Mouse (Mus musculus) midbrain, embryonic 12.5 days (tissue): ENCODE results near the gene Pfkp. TPM values are rescaled to one million over a fixed set of nuclear protein-coding genes. Genes with fewer than 3 reads are reported as not detected.

Experiments used
- ATAC-seq: fragments of 200-750 bp; cut with Nextera tagmentation; 2 replicates; pipeline ENCODE4 v1.8.0; 2017; ENCODE audit warnings: low read depth, moderate TSS enrichment, moderate library complexity; ENCODE audit not compliant: low FRiP score
- H3K27ac ChIP-seq: fragments of 300-500 bp; sonication (generic); replicated peaks from 2 replicates; pipeline ENCODE4 v1.5.1; 2016; ENCODE audit warnings: mild to moderate bottlenecking
- H3K27me3 ChIP-seq: fragments of 300-500 bp; sonication (generic); 2 replicates; pipeline ENCODE4 v1.6.1; 2016; ENCODE audit warnings: mild to moderate bottlenecking
- H3K36me3 ChIP-seq: fragments of 300-500 bp; sonication (generic); 2 replicates; pipeline ENCODE4 v1.6.1; 2016
- H3K4me1 ChIP-seq: fragments of 300-500 bp; sonication (generic); 2 replicates; pipeline ENCODE4 v1.6.1; 2016
- H3K4me2 ChIP-seq: fragments of 300-500 bp; sonication (generic); replicated peaks from 2 replicates; pipeline ENCODE4 v1.6.1; 2016; ENCODE audit warnings: mild to moderate bottlenecking, moderate library complexity
- H3K4me3 ChIP-seq: fragments of 300-500 bp; sonication (generic); 2 replicates; pipeline ENCODE4 v1.5.1; 2016; ENCODE audit warnings: mild to moderate bottlenecking
- H3K9ac ChIP-seq: fragments of 300-500 bp; sonication (generic); replicated peaks from 2 replicates; pipeline ENCODE4 v1.6.1; 2016; ENCODE audit warnings: mild to moderate bottlenecking, moderate library complexity
- H3K9me3 ChIP-seq: fragments of 300-500 bp; sonication (generic); 2 replicates; pipeline ENCODE4 v1.6.1; 2016; ENCODE audit warnings: mild to moderate bottlenecking
- WGBS: fragments of 180-500 bp; shearing (Covaris S2); methylation state at CpG from one replicate; pipeline ENCODE4 v1.1.7; 2016; 5-methylcytosine and 5-hydroxymethylcytosine counted together
- polyA plus RNA-seq: library from polyadenylated mRNA; unstranded; fragments of >200 nt; fragmentation: Nextera tagmentation; extraction: Ambion mirVana; gene quantifications from 2 replicates; pipeline ENCODE4 v1.2.1, GENCODE M21; 2016

Pfkp gene
- polyA plus RNA-seq, result 46.3 and 48.6 TPM in 2 replicates

DNA sequence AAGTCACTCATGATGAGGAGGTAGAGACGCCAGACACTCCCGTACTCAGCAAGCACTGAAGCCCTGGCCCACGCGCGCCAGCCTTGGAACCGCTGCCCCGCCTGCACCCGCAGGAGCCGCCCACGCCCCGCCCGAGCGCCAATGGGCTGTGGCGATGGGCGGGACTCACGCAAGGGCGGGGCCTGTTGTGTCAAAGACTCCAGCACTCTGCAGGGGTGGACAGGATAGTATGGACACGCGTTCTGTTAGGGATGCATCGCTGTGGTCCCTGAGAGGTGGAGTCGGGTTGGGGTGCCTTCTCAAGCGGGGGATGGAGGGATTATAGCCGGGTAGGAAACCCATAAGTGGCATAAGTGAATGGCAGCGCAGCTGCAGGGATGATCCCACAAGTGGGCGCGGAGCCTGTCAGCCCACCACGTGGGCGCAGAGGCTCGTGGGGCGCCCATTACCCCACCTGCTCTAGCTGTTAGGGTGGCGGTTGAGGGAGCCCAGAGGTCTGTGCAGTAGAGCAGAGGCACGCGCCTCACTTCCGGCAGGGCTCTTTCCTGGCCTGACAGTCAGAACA, at the start of gene Pfkp:
Pfkp (minus strand) TSS at position 109 of the 565 bp plus-strand sequence.
- peak within 1 kb of the TSS; percentile 100 for H3K4me2 ChIP-seq
- WGBS, result 2% methylated on average over 34 of the region's 34 CpGs
- peak within 1 kb of the TSS; percentile 58 for H3K9ac ChIP-seq
- peak; percentile 97 for ATAC-seq
- peaks cover 12% of the 10 kb centered on the region; the same call in 1 of the 2 replicates for H3K27me3 ChIP-seq
- H3K9me3 ChIP-seq, result no peaks in the 10 kb centered on the region
- peak within 1 kb of the TSS; percentile 63 for H3K4me3 ChIP-seq
- H3K27ac ChIP-seq, result no peak within 1 kb of the TSS
- H3K36me3 ChIP-seq, result no peaks in the 10 kb centered on the region
- H3K4me1 ChIP-seq, result 0 out of 2 replicates have a peak, but pooled peaks cover 10% of the 10 kb centered on the region

DNA sequence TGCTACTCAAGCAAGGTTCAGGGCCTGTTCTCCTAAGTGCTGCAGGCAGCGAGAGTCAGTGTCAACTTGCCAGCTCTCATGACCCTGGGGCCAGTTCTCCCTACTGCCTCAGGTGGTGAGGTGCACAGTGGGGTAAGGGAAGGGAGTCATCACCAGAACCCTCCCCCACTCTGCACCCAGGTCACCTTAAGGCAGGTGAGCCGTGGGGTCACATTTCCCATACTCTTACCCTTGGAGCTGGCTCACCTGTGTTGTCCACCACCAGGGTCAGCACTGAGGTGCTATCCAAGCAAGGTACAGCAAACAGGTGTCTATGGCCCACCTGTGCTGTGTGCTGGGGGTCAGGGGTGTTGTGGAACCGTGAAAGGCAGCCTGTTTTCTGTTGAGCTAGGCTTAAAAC, 42.0 kb upstream of the Pfkp start:
- ATAC-seq, result 0 out of 2 replicates have a peak, but pooled peaks have one; percentile 5
- H3K4me2 ChIP-seq, result no peak overlapping the region
- H3K4me3 ChIP-seq, result no peak overlapping the region
- 76% methylated on average over 3 of the region's 3 CpGs for WGBS
- H3K27me3 ChIP-seq, result no peaks in the 10 kb centered on the region
- no peak overlapping the region for H3K27ac ChIP-seq
- no peak overlapping the region for H3K9ac ChIP-seq
- H3K36me3 ChIP-seq, result no peaks in the 10 kb centered on the region
- no peaks in the 10 kb centered on the region for H3K9me3 ChIP-seq
- no peaks in the 10 kb centered on the region for H3K4me1 ChIP-seq

DNA sequence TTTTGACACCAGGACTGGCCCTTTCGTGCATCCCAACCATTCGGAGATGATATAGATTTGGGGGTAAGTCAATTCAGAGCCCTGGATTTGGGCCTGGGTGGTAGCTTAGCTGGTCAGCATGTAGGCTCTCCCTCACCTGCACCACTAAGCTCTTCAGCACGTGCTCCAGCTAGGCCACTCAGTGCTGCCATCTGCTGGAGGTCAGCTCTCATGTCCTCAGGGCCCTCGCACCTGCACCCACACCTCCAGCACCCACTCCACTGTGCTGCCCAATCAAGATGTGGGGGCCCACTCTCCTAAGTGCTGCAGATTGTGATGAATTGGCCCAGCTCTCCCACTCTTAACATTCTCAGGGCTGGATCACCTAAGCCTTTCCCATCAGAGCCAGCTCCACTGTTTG, 41.4 kb upstream of the Pfkp start:
- no peak overlapping the region for H3K4me2 ChIP-seq
- H3K27me3 ChIP-seq, result no peaks in the 10 kb centered on the region
- peak; percentile 67 for ATAC-seq
- WGBS, result 67% methylated on average over 4 of the region's 4 CpGs
- H3K4me3 ChIP-seq, result no peak overlapping the region
- no peaks in the 10 kb centered on the region for H3K9me3 ChIP-seq
- no peak overlapping the region for H3K27ac ChIP-seq
- no peaks in the 10 kb centered on the region for H3K36me3 ChIP-seq
- H3K9ac ChIP-seq, result no peak overlapping the region
- no peaks in the 10 kb centered on the region for H3K4me1 ChIP-seq

DNA sequence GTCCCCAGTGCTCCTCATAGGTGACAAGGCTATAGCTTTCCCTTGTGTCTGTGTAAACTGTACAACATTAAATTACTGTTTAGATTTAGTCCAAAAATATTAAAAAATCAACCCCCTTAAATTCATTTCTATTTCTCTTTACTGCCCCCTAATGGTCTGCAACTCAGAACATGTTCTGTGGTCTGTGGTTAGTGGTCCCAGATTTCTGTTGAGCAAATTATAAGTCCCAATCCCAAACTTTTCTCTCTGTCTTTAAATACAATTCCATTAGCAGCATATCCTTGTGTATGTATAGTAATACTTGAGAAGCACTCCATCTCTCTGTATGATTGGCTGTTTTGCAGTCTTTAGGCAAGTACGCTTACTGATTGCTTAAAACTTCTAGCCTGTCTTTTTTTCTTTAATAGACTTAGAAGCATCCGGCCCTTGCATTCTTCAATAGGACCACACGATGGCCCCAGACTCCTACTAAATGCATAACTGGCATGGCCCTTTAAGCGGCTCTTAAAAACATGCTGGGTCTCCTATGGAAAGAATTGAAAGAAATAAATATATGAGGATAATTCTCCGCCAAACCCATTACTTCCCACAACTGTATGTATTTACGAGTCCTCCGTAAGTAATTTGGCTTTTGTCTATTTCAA, 40.3 kb upstream of the Pfkp start:
- 55% methylated on average over 7 of the region's 7 CpGs for WGBS
- no peak overlapping the region for H3K4me2 ChIP-seq
- ATAC-seq, result peak; percentile 36; the same call in 1 of the 2 replicates
- H3K27me3 ChIP-seq, result no peaks in the 10 kb centered on the region
- no peak overlapping the region for H3K27ac ChIP-seq
- no peaks in the 10 kb centered on the region for H3K4me1 ChIP-seq
- no peaks in the 10 kb centered on the region for H3K9me3 ChIP-seq
- no peaks in the 10 kb centered on the region for H3K36me3 ChIP-seq
- no peak overlapping the region for H3K9ac ChIP-seq
- H3K4me3 ChIP-seq, result no peak overlapping the region

DNA sequence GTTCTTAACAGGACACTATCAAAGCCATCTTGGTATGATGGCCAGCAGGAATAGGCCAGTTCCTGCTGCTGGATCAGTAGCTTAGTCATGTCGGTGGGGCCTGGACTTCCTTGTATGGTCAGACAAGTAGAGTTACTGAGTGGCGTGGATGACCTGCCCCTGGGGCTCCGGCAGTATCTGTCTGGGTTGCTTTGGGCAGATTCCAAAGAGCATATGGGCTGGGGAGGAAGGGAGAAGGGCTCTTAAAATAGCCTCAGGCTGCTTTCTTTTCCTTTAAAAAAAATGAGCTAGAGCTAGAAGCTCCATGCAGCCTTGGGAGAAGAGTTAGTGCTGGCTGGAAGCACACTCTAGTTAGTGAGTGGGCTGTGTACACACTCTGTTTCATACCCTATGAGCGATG, 18.3 kb upstream of the Pfkp start:
- ATAC-seq, result no peak
- no peaks in the 10 kb centered on the region for H3K36me3 ChIP-seq
- H3K4me1 ChIP-seq, result no peaks in the 10 kb centered on the region
- no peak overlapping the region for H3K27ac ChIP-seq
- no peak overlapping the region for H3K4me2 ChIP-seq
- H3K4me3 ChIP-seq, result no peak overlapping the region
- 90% methylated on average over 4 of the region's 4 CpGs for WGBS
- no peaks in the 10 kb centered on the region for H3K9me3 ChIP-seq
- H3K9ac ChIP-seq, result no peak overlapping the region
- no peaks in the 10 kb centered on the region for H3K27me3 ChIP-seq

DNA sequence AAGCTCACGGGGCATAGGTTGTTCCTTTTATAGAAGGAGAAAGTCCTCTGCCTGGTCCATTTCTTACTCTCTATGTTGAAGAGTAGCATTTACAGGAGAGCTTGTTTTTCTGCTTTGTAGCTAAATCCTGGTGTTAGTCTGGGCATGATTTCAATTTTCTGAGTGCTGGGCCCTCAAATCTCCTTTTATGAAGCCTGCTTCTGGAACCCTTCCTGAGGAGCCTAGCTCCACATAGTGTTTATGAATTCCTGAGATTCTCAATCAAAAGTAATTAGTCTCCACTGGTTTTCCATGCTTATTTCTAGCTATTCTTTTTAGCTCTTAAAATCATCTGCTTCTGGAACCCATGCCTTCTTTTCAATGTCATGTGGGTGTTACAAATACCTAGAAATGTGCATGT, 16.9 kb upstream of the Pfkp start:
- H3K4me1 ChIP-seq, result no peaks in the 10 kb centered on the region
- no peak for ATAC-seq
- H3K27me3 ChIP-seq, result no peaks in the 10 kb centered on the region
- H3K36me3 ChIP-seq, result no peaks in the 10 kb centered on the region
- H3K27ac ChIP-seq, result no peak overlapping the region
- H3K4me3 ChIP-seq, result no peak overlapping the region
- no peaks in the 10 kb centered on the region for H3K9me3 ChIP-seq
- no peak overlapping the region for H3K4me2 ChIP-seq
- WGBS, result 57% methylated on average over 1 of the region's 1 CpGs
- no peak overlapping the region for H3K9ac ChIP-seq

DNA sequence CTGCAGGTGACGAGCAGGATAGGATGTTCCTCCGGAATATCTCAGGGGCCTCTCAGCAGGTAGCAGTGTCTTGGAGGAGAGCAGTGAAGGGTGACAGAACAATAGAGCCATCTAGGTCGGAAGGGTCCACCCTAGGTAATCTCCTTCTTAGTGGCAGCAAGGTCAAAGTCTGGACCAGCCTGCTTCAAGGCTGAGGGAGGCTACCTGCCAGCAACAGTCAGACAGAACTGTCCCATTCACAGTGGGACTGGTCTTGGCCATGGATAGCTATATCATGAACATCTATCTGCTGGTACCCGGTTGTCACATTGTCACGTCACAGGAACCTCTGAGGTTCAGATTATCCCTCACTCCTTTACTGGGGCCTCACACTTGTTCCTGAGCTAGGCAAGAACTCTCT, 15.6 kb upstream of the Pfkp start:
- H3K4me2 ChIP-seq, result no peak overlapping the region
- H3K27me3 ChIP-seq, result no peaks in the 10 kb centered on the region
- H3K27ac ChIP-seq, result no peak overlapping the region
- H3K9ac ChIP-seq, result no peak overlapping the region
- no peak overlapping the region for H3K4me3 ChIP-seq
- no peaks in the 10 kb centered on the region for H3K9me3 ChIP-seq
- no peaks in the 10 kb centered on the region for H3K36me3 ChIP-seq
- 64% methylated on average over 5 of the region's 5 CpGs for WGBS
- ATAC-seq, result no peak
- no peaks in the 10 kb centered on the region for H3K4me1 ChIP-seq

DNA sequence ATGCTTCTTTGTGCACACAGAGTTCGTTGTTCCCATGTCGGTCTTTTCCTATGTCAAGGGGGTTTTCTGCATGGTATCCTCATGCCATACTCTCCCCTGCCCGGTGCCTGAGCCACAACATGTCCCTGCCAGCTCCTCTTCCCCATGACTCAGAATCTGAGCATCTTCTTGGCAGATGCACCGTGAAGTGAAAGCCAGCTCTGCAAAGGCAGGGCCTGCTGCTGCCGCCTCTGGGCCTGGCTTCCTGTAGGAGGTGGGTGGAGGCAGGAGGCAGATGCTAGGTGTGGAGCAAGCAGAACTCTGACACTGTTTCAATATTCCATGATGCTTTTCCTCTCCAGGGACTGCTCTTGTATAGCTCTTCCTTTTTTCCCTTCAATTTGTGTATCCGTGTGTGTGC, 10.7 kb upstream of the Pfkp start:
- 81% methylated on average over 6 of the region's 6 CpGs for WGBS

DNA sequence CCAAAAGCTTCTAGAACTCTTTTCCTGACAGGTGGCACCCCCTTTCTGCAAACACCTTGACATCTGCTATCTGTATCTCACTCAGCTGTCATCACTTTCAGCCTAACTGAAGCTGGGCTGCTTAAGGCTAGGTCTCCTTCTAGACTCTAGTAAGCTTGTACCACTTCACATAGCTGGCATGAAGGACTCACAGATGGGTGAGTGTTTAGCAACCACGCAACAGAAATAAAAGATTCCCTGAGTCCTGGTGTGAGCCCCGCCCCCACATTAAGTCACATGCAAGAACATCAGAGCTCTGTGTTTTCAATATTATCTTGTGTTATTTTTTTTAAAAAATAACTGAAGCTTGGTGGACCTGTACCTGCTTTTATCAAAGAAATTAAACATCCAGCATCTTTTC, 8.7 kb upstream of the Pfkp start:
- no peaks in the 10 kb centered on the region for H3K4me1 ChIP-seq
- no peaks in the 10 kb centered on the region for H3K36me3 ChIP-seq
- no peaks in the 10 kb centered on the region for H3K9me3 ChIP-seq
- H3K27ac ChIP-seq, result no peak overlapping the region
- no peaks in the 10 kb centered on the region for H3K27me3 ChIP-seq
- ATAC-seq, result no peak
- no peak overlapping the region for H3K4me2 ChIP-seq
- H3K4me3 ChIP-seq, result no peak overlapping the region
- WGBS, result 84% methylated on average over 2 of the region's 2 CpGs
- no peak overlapping the region for H3K9ac ChIP-seq

More for the DNA sequence above, 10.7 kb upstream of the Pfkp start:
- Histone ChIP-seq H3K4me1 (no peaks in the 10 kb centered on the region), H3K4me2 (no peak overlapping the region), H3K9ac (no peak overlapping the region), H3K4me3 (no peak overlapping the region), H3K9me3 (no peaks in the 10 kb centered on the region), H3K36me3 (no peaks in the 10 kb centered on the region), H3K27me3 (no peaks in the 10 kb centered on the region), H3K27ac (no peak overlapping the region)
- ATAC-seq, result no peak

DNA sequence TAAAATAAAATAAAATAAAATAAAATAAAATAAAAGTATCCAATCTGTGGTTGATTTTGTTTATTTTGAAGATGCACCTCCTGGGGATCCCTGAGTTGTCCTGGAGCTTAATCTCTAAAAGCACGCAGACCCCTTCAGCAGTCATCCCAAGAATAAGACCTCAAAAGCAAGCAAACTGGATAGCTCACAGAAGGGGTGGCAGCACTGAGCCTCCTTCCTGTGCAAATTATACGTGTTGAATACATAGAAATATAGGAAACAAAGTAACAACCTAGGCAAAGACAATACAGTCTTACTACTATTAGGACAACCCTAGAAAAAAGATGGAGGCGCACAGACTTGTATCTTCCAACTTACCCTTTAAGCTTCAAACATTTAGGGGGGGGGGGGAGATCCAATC, 965 bp upstream of the Pfkp start:
- no peak overlapping the region for H3K27ac ChIP-seq
- no peaks in the 10 kb centered on the region for H3K9me3 ChIP-seq
- no peak overlapping the region for H3K4me3 ChIP-seq
- peaks cover 12% of the 10 kb centered on the region; the same call in 1 of the 2 replicates for H3K27me3 ChIP-seq
- WGBS, result 71% methylated on average over 3 of the region's 3 CpGs
- no peak overlapping the region for H3K4me2 ChIP-seq
- no peak for ATAC-seq
- 0 out of 2 replicates have a peak, but pooled peaks cover 10% of the 10 kb centered on the region for H3K4me1 ChIP-seq
- no peaks in the 10 kb centered on the region for H3K36me3 ChIP-seq
- H3K9ac ChIP-seq, result no peak overlapping the region

DNA sequence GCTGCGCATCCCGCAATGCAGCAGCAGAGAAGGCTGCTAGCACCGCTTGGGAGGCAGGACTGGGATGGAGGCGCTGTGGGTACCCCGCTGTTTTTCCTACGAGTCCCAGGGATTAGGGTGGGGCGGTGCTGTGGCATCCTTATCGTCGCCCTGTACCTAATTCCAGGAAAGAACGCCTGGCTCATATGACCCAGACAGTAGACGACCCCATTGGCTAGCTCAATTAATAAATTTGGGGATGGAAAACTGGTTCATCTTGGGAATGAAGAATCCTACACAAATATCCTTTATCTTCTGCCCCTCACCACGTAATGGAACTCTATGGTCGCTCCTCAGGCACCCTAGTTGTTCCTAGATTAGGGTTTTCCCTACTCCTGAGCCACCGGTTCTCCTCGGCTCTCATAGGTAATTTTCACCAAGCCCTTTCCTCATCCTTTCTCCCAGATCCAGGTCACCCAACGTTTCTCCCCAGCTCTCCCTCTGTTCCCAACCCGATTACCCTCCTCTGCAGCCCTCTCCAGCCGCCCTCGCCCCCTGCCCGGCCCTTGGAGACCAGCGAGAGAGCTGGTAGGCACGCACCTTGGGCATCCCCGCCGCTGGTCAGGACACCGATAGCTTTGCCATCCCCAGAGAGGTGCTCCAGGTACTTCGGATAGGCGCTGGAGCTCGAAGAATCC, 447 bp downstream of the Pfkp start:
- no peaks in the 10 kb centered on the region for H3K9me3 ChIP-seq
- H3K9ac ChIP-seq, result peak overlapping the region; percentile 58
- WGBS, result under 1% methylated on average over 28 of the region's 28 CpGs
- H3K4me3 ChIP-seq, result peak overlapping the region; percentile 63
- peak overlapping the region; percentile 100 for H3K4me2 ChIP-seq
- H3K36me3 ChIP-seq, result no peaks in the 10 kb centered on the region
- H3K27me3 ChIP-seq, result peaks cover 12% of the 10 kb centered on the region; the same call in 1 of the 2 replicates
- H3K27ac ChIP-seq, result no peak overlapping the region
- ATAC-seq, result peak; percentile 62
- H3K4me1 ChIP-seq, result 0 out of 2 replicates have a peak, but pooled peaks cover 10% of the 10 kb centered on the region
